Mouse (Mus musculus) limb, embryonic 15.5 days (tissue): ENCODE results near the gene Rassf5. TPM values are rescaled to one million over a fixed set of nuclear protein-coding genes. Genes with fewer than 3 reads are reported as not detected.
A peak's percentile ranks its signal among the peaks of the same experiment; 100 is the strongest.

ENCODE experiments used
- ATAC-seq: fragments of 200-750 bp; cut with Nextera tagmentation; 2 replicates; pipeline ENCODE4 v1.8.0; 2017; ENCODE audit warnings: low read depth, moderate TSS enrichment; ENCODE audit not compliant: insufficient number of reproducible peaks, low FRiP score, low TSS enrichment
- H3K27ac ChIP-seq: fragments of 300-500 bp; sonication (generic); 2 replicates; pipeline ENCODE4 v1.5.1; 2015; ENCODE audit warnings: moderate library complexity, mild to moderate bottlenecking, inconsistent platforms
- H3K27me3 ChIP-seq: fragments of 300-500 bp; sonication (generic); 2 replicates; pipeline ENCODE4 v1.6.1; 2015; ENCODE audit warnings: inconsistent platforms
- H3K36me3 ChIP-seq: fragments of 300-500 bp; sonication (generic); 2 replicates; pipeline ENCODE4 v1.6.1; 2015; ENCODE audit warnings: inconsistent platforms
- H3K4me1 ChIP-seq: fragments of 300-500 bp; sonication (generic); 2 replicates; pipeline ENCODE4 v1.6.1; 2015; ENCODE audit warnings: inconsistent platforms
- H3K4me2 ChIP-seq: fragments of 300-500 bp; sonication (generic); 2 replicates; pipeline ENCODE4 v1.6.1; 2015; ENCODE audit warnings: mild to moderate bottlenecking, inconsistent platforms
- H3K4me3 ChIP-seq: fragments of 300-500 bp; sonication (generic); 2 replicates; pipeline ENCODE4 v1.5.1; 2015; ENCODE audit warnings: mild to moderate bottlenecking, inconsistent platforms
- H3K9ac ChIP-seq: fragments of 300-500 bp; sonication (generic); 2 replicates; pipeline ENCODE4 v1.6.1; 2015; ENCODE audit warnings: inconsistent platforms
- H3K9me3 ChIP-seq: fragments of 300-500 bp; sonication (generic); 2 replicates; pipeline ENCODE4 v1.6.1; 2016; ENCODE audit warnings: inconsistent platforms
- WGBS: fragments of 180-500 bp; shearing (Covaris S2); methylation state at CpG from one replicate; pipeline ENCODE4 v1.1.7; 2015; 5-methylcytosine and 5-hydroxymethylcytosine counted together
- polyA plus RNA-seq: library from polyadenylated mRNA; unstranded; fragments of >200 nt; fragmentation: Nextera tagmentation; extraction: Ambion mirVana; gene quantifications from 2 replicates; pipeline ENCODE4 v1.2.1, GENCODE M21; 2015

The Rassf5 gene
- polyA plus RNA-seq, 1 experiment from 2014 or later, result 6.1 TPM

DNA sequence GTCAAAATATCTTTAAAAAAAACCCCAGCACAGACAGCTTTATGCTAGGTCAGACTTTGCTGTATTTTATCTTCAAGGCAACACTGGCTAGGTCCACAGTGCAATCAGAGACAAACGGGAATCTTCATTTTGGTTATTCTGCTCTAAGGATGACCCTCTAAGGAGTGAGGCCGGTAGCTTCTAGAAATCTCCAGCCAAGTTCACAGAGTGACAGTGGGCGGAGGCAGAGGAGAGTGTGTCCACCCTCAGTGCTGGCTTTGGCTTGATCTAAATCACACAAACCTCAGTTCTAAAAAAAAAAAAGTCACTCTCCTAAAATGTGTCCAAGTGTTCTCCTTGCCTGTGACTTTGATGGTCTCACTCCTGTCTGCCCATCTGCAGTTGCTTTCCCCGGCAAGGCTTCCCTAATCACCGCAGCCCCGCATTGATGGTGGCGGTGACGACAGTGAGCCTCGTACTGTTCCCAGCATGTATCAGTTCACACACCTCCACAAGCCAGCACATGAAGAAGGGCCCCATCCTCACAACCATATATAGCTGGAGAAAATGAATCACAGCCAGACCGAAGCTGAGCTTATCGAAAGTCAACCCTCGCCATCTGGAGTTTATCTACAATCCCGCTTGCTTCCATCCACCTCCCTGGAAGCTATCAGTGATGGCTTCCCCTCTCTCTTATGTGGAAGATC, 59.1 kb downstream of the Rassf5 start:
- Histone ChIP-seq H3K27me3 (no peaks in the 10 kb centered on the region), H3K9ac (no peak overlapping the region), H3K9me3 (no peaks in the 10 kb centered on the region), H3K4me3 (no peak overlapping the region), H3K27ac (no peak overlapping the region), H3K36me3 (0 out of 2 replicates have a peak, but pooled peaks cover 5% of the 10 kb centered on the region), H3K4me2 (no peak overlapping the region), H3K4me1 (peaks cover 19% of the 10 kb centered on the region; the same call in 1 of the 2 replicates)
- no peak for ATAC-seq
- 66% methylated on average over 13 of the region's 13 CpGs for WGBS

DNA sequence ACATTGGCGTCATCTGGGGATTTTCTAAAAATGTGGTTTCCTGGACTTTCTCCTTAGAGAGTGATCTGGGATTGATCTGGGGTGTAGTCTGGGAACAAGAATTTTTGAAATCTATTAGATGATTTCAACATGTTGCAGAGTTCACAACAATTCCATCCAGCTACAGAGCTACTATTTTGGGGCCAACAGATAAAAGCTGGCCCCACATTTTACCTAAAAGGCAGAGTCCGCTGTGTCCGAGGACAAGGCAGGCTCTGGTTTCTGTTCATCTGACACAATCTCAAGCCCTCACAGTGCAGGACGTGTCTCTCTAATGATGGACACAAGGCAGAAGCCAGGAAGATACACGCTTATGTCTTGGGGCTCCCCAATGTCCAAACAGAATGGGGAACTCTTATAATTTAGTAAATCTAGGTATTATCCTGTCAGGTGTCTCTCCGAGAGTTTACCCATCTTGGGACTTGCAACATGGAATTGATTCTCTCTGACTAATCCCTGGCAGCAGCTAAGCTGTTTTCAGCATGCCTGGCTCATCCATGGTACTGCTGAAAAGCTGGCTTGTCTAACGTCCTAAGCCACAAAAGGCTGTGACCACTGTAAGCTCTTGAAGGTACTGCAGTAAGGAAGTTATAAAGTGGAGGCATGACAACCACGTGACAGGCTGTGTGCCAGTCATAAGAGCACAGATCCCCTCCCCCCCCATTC, 60.0 kb downstream of the Rassf5 start:
- Histone ChIP-seq H3K9ac (no peak overlapping the region), H3K4me1 (peaks cover 19% of the 10 kb centered on the region; the same call in 1 of the 2 replicates), H3K4me2 (no peak overlapping the region), H3K9me3 (no peaks in the 10 kb centered on the region), H3K27me3 (no peaks in the 10 kb centered on the region), H3K4me3 (no peak overlapping the region), H3K27ac (peak overlapping the region; percentile 33), H3K36me3 (0 out of 2 replicates have a peak, but pooled peaks cover 7% of the 10 kb centered on the region)
- ATAC-seq, result no peak
- 61% methylated on average over 8 of the region's 8 CpGs for WGBS

DNA sequence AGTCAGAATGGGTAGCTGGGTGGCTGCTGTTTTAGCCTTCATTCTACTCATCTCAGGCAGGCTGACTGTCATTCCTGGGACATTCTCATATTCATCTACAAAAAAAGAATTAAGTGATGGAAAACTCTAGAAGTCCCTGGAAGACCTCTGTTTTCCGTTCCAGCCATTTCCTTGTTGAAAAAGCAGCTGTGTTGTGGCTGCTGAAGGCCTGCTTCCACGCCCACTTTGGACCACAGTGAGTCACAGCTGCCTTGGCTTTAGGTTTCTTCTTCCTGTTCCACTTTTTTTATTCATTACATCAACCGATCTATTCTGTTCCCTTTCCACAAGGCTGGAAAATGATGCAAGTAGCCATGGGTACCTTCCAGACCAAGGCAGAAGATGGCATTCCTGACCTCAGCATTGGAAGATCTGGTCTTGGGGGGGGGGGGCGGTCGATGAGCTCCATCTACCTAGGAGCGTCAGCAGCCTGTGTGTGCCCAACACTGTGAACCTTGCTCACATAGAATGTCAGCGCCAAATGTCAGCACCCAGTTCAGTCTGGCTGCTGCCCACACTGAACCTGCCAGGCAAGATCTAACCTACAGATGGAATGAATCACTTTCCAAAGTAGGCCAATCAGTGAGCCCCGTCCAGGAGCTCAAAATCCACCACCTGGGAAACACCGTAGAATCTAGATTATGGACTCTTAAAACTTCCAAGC, 60.7 kb downstream of the Rassf5 start:
- Histone ChIP-seq H3K9ac (no peak overlapping the region), H3K4me1 (peaks cover 19% of the 10 kb centered on the region; the same call in 1 of the 2 replicates), H3K27ac (peak overlapping the region; percentile 77), H3K4me3 (no peak overlapping the region), H3K4me2 (no peak overlapping the region), H3K27me3 (no peaks in the 10 kb centered on the region), H3K9me3 (no peaks in the 10 kb centered on the region), H3K36me3 (peaks cover 10% of the 10 kb centered on the region)
- ATAC-seq, result no peak
- 52% methylated on average over 9 of the region's 9 CpGs for WGBS

DNA sequence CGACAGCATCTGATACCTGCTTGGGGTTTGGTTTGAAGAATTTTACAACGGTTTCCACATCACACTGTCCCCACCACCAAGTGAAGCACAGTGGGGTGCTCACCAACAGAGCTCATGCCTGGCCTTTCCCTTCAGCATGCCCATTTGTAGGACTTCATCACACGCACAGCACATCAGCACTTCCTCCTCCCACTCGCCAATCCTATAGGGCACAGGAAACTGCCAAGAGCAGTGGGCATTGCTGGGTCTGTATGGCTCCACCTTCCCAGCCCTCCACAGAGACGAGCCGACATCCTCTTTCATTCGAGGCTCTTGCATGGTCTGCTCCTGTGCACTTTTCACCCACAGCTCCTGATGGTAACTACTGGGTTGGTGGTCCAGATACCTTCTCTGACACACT, 61.9 kb downstream of the Rassf5 start:
- H3K4me1 ChIP-seq, result peaks cover 19% of the 10 kb centered on the region; the same call in 1 of the 2 replicates
- no peak overlapping the region for H3K4me2 ChIP-seq
- H3K36me3 ChIP-seq, result peaks cover 17% of the 10 kb centered on the region
- no peaks in the 10 kb centered on the region for H3K9me3 ChIP-seq
- no peak overlapping the region for H3K27ac ChIP-seq
- no peaks in the 10 kb centered on the region for H3K27me3 ChIP-seq
- WGBS, result 86% methylated on average over 7 of the region's 7 CpGs
- ATAC-seq, result no peak
- no peak overlapping the region for H3K4me3 ChIP-seq
- H3K9ac ChIP-seq, result no peak overlapping the region

DNA sequence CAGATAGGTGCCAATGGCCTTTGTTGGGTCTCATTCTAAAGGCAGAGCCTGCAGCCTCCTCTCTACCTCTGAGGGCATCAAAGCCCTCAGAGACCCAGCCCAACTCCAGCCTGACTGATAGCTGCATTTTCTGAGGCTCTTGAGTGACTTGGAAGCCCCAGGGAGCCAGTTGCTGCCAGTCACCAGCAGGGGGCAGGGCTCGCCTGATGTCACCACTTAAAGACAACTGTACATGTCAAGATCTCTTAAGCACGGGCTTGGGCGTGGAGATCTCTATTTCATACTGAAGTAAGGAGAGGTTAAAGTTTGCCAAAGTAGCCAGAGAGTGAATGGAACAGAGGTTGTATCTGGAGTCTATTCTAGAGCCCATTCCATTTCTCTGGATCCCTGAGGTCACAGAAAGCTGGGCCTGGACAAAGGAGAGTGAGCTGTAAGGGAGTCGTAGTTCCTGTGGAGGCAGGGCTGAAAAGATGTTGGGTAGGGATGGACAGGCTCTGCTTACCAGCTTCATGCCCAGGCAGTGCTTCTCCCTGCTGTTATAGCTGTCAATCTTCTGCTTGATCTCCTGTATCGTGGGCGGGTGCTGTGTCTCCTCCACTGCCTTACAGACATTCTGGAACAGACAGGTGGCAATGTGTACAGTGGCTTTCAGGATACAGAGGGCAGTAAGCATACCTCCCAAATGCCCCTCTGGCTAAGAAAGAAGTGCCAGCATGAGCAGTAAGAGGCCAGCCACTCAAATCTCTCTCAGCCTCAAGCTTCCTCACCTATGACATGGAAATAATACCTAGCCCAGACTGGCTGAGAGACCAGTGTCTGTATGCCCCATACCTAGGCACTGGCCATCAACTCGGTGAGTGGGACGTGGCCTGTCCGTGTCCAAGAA, 63.2 kb downstream of the Rassf5 start:
- Histone ChIP-seq H3K27me3 (no peaks in the 10 kb centered on the region), H3K9ac (no peak overlapping the region), H3K4me2 (no peak overlapping the region), H3K36me3 (peaks cover 31% of the 10 kb centered on the region), H3K9me3 (no peaks in the 10 kb centered on the region), H3K4me1 (peaks cover 19% of the 10 kb centered on the region; the same call in 1 of the 2 replicates), H3K27ac (no peak overlapping the region), H3K4me3 (no peak overlapping the region)
- no peak for ATAC-seq
- 64% methylated on average over 9 of the region's 9 CpGs for WGBS

DNA sequence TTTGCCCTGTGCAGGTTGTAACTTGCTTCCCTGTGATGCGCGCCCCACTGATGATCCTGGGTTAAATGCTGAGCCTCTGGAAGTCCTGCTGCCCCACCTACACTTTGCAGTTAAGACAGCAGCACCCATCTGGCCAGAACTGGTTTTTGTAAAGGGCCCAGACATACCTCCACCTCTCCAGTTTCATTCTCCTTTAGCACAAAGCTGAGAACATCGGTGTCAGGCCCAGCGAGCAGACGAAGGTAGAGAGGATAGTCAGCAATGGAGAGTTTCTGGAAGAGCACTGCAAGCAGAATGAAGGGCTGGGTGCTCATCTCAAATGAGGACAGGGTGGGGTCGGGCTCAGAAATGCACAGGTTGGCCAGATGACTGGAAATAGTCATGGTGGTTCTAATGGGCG, 64.7 kb downstream of the Rassf5 start:
- Histone ChIP-seq H3K9ac (no peak overlapping the region), H3K36me3 (peaks cover 46% of the 10 kb centered on the region), H3K4me2 (no peak overlapping the region), H3K4me3 (no peak overlapping the region), H3K27ac (0 out of 2 replicates have a peak overlapping the region, but pooled peaks have one; percentile 24), H3K9me3 (no peaks in the 10 kb centered on the region), H3K27me3 (no peaks in the 10 kb centered on the region), H3K4me1 (peaks cover 13% of the 10 kb centered on the region; the same call in 1 of the 2 replicates)
- no peak for ATAC-seq
- 88% methylated on average over 7 of the region's 7 CpGs for whole genome bisulfite sequencing

DNA sequence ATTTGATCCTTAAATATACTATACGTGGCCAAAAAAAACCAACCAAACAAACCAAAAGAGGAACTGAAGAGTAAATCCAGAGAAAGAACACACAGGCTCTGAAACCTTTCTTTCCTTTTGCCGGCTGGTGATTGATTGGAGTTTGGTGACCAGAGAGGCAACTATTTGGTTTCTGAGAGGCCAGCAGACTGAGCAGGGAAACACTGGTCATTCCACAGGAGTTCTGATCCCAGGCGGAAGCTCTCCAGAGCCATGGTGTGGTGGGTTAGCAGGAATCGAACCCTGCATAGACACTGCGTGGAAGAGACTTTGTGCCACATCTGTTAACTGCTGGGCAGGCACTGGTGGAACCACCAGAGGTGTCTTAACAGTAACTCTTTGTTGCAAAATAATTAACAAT, 67.0 kb downstream of the Rassf5 start:
- Histone ChIP-seq H3K4me1 (no peaks in the 10 kb centered on the region), H3K9ac (no peak overlapping the region), H3K9me3 (no peaks in the 10 kb centered on the region), H3K4me3 (no peak overlapping the region), H3K27ac (no peak overlapping the region), H3K36me3 (peaks cover 69% of the 10 kb centered on the region), H3K4me2 (no peak overlapping the region), H3K27me3 (no peaks in the 10 kb centered on the region)
- WGBS, result 70% methylated on average over 5 of the region's 5 CpGs
- ATAC-seq, result no peak

DNA sequence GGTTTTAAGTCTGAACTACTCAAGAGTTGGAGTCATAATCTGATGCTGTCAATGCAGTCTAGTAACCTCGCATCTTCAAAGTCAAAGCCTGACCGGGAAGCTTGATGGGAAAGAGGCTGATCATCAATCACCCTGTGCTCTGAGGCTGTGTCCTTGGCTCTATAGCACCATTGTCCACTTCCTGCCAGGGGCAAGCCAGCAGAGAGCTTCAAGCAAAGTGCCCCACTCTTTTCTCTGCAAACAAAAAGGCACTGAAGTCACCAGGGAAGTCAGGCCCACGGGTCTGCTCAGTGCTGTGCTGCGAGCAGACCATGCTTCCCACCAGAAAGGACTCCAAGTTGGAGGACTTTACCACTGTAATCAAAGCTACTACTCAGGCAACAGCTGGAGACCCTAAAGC, 67.8 kb downstream of the Rassf5 start:
- H3K36me3 ChIP-seq, result peaks cover 77% of the 10 kb centered on the region
- H3K9ac ChIP-seq, result no peak overlapping the region
- no peak overlapping the region for H3K4me3 ChIP-seq
- no peaks in the 10 kb centered on the region for H3K4me1 ChIP-seq
- ATAC-seq, result no peak
- no peaks in the 10 kb centered on the region for H3K27me3 ChIP-seq
- no peaks in the 10 kb centered on the region for H3K9me3 ChIP-seq
- no peak overlapping the region for H3K4me2 ChIP-seq
- no peak overlapping the region for H3K27ac ChIP-seq
- 83% methylated on average over 4 of the region's 4 CpGs for WGBS

DNA sequence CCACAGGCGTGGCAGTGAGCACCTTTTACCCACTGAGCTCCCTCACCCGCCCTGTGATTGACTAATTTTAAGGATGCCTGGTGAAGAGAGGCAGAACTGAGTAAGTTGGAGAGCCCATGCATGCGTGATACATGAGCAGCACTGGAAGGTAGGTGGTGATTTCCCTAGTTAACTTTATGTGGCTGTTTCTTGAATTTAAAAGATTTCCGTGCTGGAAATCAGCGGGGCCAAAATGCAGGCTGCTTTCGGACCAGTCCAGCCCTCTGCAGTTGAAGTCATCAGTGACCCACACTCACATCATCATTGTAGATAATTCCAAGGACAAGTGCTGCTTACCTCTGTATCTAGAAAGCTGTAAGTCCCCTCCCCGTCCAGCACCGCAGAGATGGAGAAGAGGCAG, 69.2 kb downstream of the Rassf5 start:
- H3K36me3 ChIP-seq, result peaks cover 85% of the 10 kb centered on the region
- H3K4me3 ChIP-seq, result no peak overlapping the region
- H3K9me3 ChIP-seq, result no peaks in the 10 kb centered on the region
- H3K27me3 ChIP-seq, result no peaks in the 10 kb centered on the region
- no peak overlapping the region for H3K4me2 ChIP-seq
- no peak overlapping the region for H3K9ac ChIP-seq
- 93% methylated on average over 8 of the region's 8 CpGs for WGBS
- no peaks in the 10 kb centered on the region for H3K4me1 ChIP-seq
- H3K27ac ChIP-seq, result no peak overlapping the region
- no peak for ATAC-seq

DNA sequence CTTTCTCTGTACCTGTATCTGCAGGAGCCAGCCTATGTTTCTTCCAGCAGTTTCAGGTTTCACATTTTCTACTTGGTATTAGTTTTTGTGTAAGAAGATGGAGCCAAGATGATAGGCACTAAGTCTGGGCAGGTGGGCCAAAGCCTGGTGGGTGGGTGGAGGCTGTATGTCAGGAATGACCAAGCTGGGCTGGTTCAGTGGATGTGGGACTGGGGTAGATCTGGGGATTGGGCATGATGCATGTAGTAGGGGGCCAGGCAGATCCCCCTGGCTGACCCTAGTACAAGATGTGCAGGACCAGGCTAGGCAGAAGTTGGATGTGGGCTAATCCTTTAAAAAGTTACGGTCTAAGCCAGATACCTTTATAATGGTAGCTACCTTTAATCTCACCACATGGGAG, 69.9 kb downstream of the Rassf5 start:
- Histone ChIP-seq H3K27ac (no peak overlapping the region), H3K4me3 (no peak overlapping the region), H3K4me1 (no peaks in the 10 kb centered on the region), H3K9ac (no peak overlapping the region), H3K4me2 (no peak overlapping the region), H3K36me3 (peaks cover 91% of the 10 kb centered on the region), H3K9me3 (no peaks in the 10 kb centered on the region), H3K27me3 (no peaks in the 10 kb centered on the region)
- WGBS, result 92% methylated on average over 1 of the region's 1 CpGs
- no peak for ATAC-seq

DNA sequence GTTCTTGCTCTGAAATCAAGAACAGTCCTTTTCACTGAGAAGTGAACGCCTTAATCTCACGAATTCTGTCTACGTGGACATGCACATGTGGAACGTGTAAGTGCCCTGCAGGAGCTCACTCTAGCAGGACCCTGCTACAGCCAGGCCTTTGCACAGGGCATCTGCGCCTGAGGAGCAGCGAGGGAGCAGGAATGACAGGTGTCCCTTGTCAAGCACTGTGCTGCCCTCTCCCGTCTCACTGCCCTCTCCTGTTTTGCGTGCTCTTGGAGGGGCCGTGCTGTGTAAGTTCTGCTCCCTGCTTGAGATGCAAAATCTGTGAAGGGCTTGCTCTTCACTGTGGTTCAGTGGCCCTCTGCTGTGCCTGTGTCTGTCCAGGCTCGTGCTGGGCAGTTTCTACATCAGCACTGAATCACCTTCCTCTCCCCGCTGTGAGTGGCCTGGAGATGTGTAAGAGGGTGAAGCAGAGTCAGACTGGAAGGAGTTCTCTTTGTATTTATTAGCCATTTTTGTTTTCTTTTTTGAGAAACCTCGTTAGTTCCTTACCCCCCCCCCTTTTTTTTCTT, 70.7 kb downstream of the Rassf5 start:
- WGBS, result 85% methylated on average over 12 of the region's 12 CpGs
- Histone ChIP-seq H3K9me3 (no peaks in the 10 kb centered on the region), H3K36me3 (peaks cover 95% of the 10 kb centered on the region), H3K9ac (no peak overlapping the region), H3K4me3 (no peak overlapping the region), H3K4me1 (no peaks in the 10 kb centered on the region), H3K27ac (no peak overlapping the region), H3K27me3 (no peaks in the 10 kb centered on the region), H3K4me2 (no peak overlapping the region)
- no peak for ATAC-seq
